Mouse (Mus musculus) stomach, postnatal 0 days (tissue): ENCODE results near the gene Gp1bb.

Experiments used
- CTCF ChIP-seq: IDR thresholded peaks from 2 replicates; pipeline ENCODE4 v1.5.1; 2016; ENCODE audit warnings: antibody characterized with exemption, low read depth, mild to moderate bottlenecking, moderate library complexity
- EP300 ChIP-seq: optimal IDR thresholded peaks from 2 replicates; pipeline ENCODE3; 2016; ENCODE audit warnings: antibody characterized with exemption

- TF ChIP-seq CTCF (no peak), EP300 (no peak)
These were observed 24.2 kb downstream of the Gp1bb start for GRCm38 (mm10) chr16:18598006-18598405.
